Mouse (Mus musculus): Measurements from ENCODE around the gene Sox14. TPM values are rescaled to one million over a fixed set of nuclear protein-coding genes. Genes with fewer than 3 reads are reported as not detected.
A peak's percentile ranks its signal among the peaks of the same experiment; 100 is the strongest.

Gene Sox14
- not detected in 2 replicates for polyA plus RNA-seq (2015; fragmentation: Nextera tagmentation; extraction: Ambion mirVana)

DNA sequence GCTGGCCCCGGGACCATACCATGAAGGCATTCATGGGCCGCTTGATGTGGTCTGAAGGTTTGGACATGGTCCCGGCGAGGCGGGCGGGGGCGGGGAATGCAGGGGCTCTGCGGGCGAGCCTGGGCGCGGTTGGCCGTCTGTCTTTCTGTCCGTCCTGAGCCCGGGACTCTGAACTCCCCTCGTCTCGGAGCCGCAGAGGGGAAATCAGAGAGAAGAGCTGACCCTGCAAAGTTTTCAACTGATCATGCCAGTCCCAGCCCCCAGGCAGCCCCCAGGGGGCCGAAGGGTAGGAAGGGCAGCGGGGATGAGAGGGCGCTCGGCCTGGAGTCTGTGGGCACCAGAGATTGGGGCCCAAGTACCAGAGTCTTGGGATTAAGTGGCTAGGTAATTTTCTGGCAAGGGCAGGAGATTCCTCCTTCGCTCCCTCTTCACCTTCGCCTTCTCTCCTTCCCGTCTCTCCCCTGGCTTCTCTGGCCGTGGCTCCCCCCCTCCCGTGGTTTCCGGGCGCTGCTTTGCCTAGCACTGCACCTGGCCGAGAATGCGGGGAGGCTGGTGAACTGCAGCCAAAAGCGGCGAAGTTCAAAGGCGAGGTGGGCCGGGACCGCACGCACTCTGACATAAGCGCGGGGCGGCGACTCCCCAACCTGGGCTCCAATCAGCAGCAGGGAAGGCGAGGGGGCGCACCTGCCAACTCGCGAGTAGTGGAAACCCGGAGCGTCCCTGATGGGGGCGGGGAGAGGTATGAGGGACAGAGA, at the start of gene Sox14:
Sox14 (minus strand) TSS at position 553 of the 755 bp plus-strand sequence.
- Histone ChIP-seq H3K4me2 (peak within 1 kb of the TSS; percentile 53), H3K4me3 (replicated peaks) (peak within 1 kb of the TSS; percentile 23), H3K36me3 (no peaks in the 10 kb centered on the region), H3K9me3 (replicated peaks) (no peaks in the 10 kb centered on the region), H3K9ac (no peak within 1 kb of the TSS), H3K27ac (no peak within 1 kb of the TSS), H3K27me3 (peaks cover 100% of the 10 kb centered on the region), H3K4me1 (peaks cover 33% of the 10 kb centered on the region)
- WGBS = under 1% methylated on average over 47 of the region's 47 CpGs
- ATAC-seq (replicated peaks; ENCODE audit: low FRiP score) = no peak

DNA sequence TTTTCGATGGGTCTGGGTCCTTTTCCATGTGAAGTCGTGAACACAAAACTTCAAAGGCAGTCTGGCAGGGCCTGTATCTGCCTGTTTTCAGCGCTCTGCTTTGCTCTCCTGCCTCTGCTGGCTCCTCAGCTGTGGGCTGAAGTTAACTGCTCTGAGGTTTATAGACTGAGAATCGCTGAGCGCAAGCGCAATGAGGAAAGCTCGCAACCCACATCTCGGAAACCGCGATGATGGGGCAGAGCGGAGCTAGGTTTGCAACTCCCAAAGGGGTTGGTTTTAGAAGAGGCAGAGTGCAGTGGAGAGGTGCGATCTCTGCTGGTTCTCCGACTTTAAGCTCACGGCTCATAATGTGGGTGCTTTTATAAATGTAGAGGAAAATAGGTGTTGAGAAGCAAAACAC, 3.3 kb upstream of the Sox14 start:
- Histone ChIP-seq H3K4me1 (peaks cover 22% of the 10 kb centered on the region), H3K9ac (no peak overlapping the region), H3K27me3 (peaks cover 89% of the 10 kb centered on the region), H3K27ac (no peak overlapping the region), H3K4me2 (no peak overlapping the region), H3K9me3 (replicated peaks) (no peaks in the 10 kb centered on the region), H3K36me3 (no peaks in the 10 kb centered on the region), H3K4me3 (replicated peaks) (no peak overlapping the region)
- 2% methylated on average over 14 of the region's 14 CpGs for WGBS
- ATAC-seq (replicated peaks; ENCODE audit: low FRiP score) = no peak

DNA sequence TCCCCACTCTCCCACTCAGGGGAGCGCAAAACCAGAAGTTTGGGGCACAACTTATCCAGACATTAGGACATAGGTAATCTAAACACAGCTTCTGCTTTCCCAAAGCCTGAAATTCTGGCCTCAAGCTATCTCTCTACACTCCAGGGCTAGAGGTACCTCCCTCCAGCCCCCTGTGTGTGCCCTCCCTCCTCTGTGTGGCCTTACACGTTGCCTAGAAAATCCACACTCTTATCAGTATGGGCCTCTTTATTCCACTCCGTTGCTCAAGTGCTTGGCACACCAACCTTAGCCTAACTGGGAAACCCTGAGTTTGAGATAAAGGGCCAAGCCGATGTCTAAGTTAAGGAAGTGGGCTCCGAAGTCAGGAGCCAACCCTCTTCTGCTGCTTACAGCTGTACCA, 2.6 kb upstream of the Sox14 start:
- Histone ChIP-seq H3K4me1 (peaks cover 22% of the 10 kb centered on the region), H3K27me3 (peaks cover 94% of the 10 kb centered on the region), H3K36me3 (no peaks in the 10 kb centered on the region), H3K9me3 (replicated peaks) (no peaks in the 10 kb centered on the region), H3K9ac (no peak overlapping the region), H3K4me3 (replicated peaks) (no peak overlapping the region), H3K4me2 (no peak overlapping the region), H3K27ac (no peak overlapping the region)
- 5% methylated on average over 5 of the region's 5 CpGs for WGBS
- ATAC-seq (replicated peaks; ENCODE audit: low FRiP score) = no peak

DNA sequence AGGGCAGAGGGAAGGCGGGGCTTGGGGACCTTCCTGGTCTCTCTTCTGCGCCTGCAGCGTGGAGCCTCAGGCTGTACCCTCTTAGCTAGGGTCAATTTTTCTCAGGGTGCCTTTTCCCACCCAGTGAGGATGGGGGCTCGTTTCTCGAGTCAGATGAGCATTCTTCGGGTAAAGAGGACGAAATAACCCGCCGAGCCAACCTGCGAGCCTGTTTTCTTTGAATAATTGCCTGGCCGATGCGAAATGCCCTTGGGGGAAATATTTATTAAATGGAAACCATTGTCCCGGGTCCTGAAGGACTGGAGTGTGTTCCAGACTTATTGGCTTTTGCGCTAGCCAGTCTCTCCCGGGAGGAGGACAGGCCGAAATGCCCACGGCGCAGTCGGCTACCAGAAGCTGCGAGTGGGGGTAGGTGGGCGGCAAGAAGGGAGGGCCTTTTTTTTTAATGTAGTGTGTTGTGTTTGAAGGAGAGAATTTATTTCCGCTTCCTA, 1.1 kb upstream of the Sox14 start:
- peaks cover 100% of the 10 kb centered on the region for H3K27me3 ChIP-seq
- H3K4me2 ChIP-seq = peak overlapping the region; percentile 21; the same call in 1 of the 2 replicates
- peak overlapping the region; percentile 11; the same call in 1 of the 2 replicates for H3K4me3 ChIP-seq (replicated peaks)
- ATAC-seq (replicated peaks; ENCODE audit: low FRiP score) = no peak
- WGBS = 1% methylated on average over 22 of the region's 22 CpGs
- no peaks in the 10 kb centered on the region for H3K9me3 ChIP-seq (replicated peaks)
- no peak overlapping the region for H3K27ac ChIP-seq
- no peaks in the 10 kb centered on the region for H3K36me3 ChIP-seq
- peaks cover 22% of the 10 kb centered on the region for H3K4me1 ChIP-seq
- H3K9ac ChIP-seq = no peak overlapping the region

DNA sequence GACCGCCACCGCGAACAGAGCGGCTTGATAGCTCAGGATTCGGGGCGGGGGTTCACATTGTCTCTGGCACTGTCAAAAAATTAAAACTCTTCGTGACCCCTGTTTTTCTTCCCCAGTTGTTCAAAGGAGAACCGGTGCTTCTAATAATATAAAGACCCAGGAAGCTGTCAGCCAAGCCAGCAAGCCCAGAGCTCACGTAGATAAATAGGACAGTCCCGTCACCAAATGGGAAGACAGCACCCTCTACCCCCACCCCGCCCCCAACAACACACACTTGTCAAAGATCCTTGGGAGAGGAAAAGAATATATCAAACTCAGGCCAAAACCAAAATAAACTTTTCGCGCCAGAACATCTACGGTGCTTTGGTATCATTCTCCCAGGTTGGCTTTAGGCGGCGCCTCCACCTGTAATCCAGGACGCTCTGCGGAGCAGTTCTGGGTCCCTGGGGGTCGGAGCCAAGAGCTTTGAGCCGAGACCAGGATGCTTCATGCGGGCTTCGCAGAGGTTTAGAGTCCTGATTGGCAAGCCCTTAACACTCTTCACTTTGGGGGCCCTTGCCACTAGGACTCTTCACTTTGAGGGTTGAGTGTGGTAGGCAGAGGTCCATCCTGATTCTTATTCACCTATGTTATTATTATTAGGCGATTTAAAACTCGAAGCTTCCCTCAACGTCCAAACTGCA, 544 bp upstream of the Sox14 start:
- H3K27ac ChIP-seq = no peak overlapping the region
- no peak for ATAC-seq (replicated peaks; ENCODE audit: low FRiP score)
- under 1% methylated on average over 25 of the region's 25 CpGs for WGBS
- peak overlapping the region; percentile 53 for H3K4me2 ChIP-seq
- no peaks in the 10 kb centered on the region for H3K9me3 ChIP-seq (replicated peaks)
- H3K9ac ChIP-seq = no peak overlapping the region
- no peaks in the 10 kb centered on the region for H3K36me3 ChIP-seq
- peak overlapping the region; percentile 23 for H3K4me3 ChIP-seq (replicated peaks)
- peaks cover 28% of the 10 kb centered on the region for H3K4me1 ChIP-seq
- H3K27me3 ChIP-seq = peaks cover 100% of the 10 kb centered on the region

DNA sequence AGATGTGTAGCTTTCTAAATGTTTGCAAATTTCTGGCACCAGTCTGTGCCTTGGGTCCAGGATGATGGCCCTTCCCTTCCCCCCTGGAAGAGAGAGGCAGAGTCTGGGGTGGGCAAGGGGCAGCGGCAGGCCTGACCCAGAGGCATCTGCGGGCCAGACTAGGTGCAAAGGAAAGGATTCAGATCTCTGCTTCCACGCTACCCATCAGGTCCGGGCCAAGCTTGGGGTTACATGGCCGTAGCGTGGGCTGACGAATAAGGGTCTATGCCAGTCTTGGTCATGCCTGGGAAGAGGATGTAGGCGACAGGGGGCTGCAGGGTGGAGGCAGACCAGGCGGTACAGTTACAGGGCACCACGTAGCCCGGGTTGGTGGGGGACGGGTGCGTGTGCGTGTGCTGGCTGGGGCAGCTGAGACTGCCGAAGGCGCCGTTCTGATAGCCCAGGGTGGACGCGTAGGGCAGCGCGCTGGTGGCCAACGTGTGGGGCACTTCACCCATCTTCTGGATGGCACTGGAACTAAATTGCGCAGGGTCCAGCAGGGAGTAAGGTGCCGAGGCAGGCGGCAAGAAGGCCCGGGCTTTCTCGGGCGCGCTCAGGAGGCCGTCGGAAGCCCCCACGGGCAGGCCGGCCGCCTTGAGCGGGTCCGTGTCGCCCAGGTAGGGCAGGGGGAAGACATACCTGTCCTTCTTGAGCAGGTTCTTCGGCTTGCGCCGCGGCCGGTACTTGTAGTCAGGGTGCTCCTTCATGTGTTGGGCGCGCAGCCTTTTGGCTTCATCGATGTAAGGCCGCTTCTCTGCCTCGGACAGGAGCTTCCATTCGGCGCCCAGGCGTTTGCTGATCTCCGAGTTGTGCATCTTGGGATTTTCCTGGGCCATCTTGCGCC, 994 bp downstream of the Sox14 start:
- Histone ChIP-seq H3K27me3 (peaks cover 100% of the 10 kb centered on the region), H3K36me3 (no peaks in the 10 kb centered on the region), H3K4me3 (replicated peaks) (peak overlapping the region; percentile 23), H3K27ac (no peak overlapping the region), H3K4me2 (peak overlapping the region; percentile 53), H3K9me3 (replicated peaks) (no peaks in the 10 kb centered on the region), H3K4me1 (peaks cover 36% of the 10 kb centered on the region), H3K9ac (no peak overlapping the region)
- WGBS = 1% methylated on average over 52 of the region's 52 CpGs
- no peak; the same call in 1 of the 2 replicates for ATAC-seq (replicated peaks; ENCODE audit: low FRiP score)

GRCm38 (mm10) chr9:99873721-99874120, 2.2 kb downstream of the Sox14 start:
- Histone ChIP-seq H3K4me2 (no peak overlapping the region), H3K36me3 (no peaks in the 10 kb centered on the region), H3K27me3 (peaks cover 100% of the 10 kb centered on the region), H3K9me3 (replicated peaks) (no peaks in the 10 kb centered on the region), H3K4me3 (replicated peaks) (no peak overlapping the region), H3K27ac (no peak overlapping the region), H3K4me1 (peaks cover 43% of the 10 kb centered on the region), H3K9ac (no peak overlapping the region)
- ATAC-seq (replicated peaks; ENCODE audit: low FRiP score) = no peak
- WGBS = 4% methylated on average over 2 of the region's 2 CpGs

- Histone ChIP-seq H3K9ac (no peak overlapping the region), H3K4me2 (no peak overlapping the region), H3K9me3 (replicated peaks) (no peaks in the 10 kb centered on the region), H3K4me1 (peaks cover 47% of the 10 kb centered on the region), H3K4me3 (replicated peaks) (no peak overlapping the region), H3K27me3 (peaks cover 100% of the 10 kb centered on the region), H3K36me3 (no peaks in the 10 kb centered on the region), H3K27ac (no peak overlapping the region)
- under 1% methylated on average over 15 of the region's 15 CpGs for WGBS
- ATAC-seq (replicated peaks; ENCODE audit: low FRiP score) = no peak
Observed at GRCm38 (mm10) chr9:99873116-99873620, 2.8 kb downstream of the Sox14 start.

DNA sequence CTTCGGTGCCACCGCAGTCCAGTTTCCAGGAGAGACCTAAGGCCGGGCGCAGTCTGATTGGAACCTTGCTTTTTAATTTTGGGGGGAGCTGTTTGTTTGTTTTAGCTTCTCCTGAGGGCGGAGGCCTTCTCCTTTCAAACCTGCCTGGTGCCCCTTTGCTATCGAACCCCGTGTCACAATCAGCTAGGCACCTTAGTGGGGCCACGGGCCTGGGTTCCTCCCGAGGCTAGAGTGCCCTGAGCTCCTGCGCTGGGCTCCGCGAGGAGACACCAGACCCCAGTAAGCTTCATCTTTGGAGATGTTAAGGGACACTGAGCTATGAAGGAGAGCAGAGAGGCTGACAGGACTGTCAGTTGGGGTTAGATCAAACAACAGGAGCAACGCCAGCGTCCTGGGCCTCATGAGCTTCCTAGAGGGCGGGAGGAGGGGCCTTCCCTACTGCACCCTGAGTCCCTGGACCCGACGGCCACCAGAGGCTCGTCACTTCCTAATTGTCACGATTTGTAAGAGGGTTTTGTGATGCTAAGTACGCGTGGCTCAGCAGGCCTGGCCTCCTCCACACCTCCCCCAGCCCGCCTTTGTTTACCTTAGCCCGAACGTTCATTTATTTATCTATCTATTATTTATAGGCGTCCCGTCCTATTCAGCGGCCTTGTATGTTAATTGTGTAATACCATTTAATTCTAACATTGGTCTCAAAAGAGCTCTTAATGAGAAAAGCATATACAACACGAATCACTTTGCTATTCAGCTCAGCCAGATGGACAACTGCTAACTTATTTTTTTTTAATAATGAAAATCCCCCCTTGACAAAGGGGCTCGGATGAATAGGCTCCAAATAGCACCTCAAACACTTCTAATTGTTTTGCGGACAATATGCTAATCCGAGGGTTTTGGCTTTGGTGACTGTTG, 3.5 kb downstream of the Sox14 start:
- Histone ChIP-seq H3K9ac (no peak overlapping the region), H3K9me3 (replicated peaks) (no peaks in the 10 kb centered on the region), H3K36me3 (no peaks in the 10 kb centered on the region), H3K4me2 (no peak overlapping the region), H3K4me1 (peaks cover 47% of the 10 kb centered on the region), H3K4me3 (replicated peaks) (no peak overlapping the region), H3K27ac (no peak overlapping the region), H3K27me3 (peaks cover 100% of the 10 kb centered on the region)
- no peak for ATAC-seq (replicated peaks; ENCODE audit: low FRiP score)
- 3% methylated on average over 31 of the region's 31 CpGs for WGBS

- under 1% methylated on average over 34 of the region's 34 CpGs for WGBS
- Histone ChIP-seq H3K4me1 (peaks cover 41% of the 10 kb centered on the region), H3K27ac (no peak overlapping the region), H3K4me3 (replicated peaks) (peak overlapping the region; percentile 15; the same call in 1 of the 2 replicates), H3K9me3 (replicated peaks) (no peaks in the 10 kb centered on the region), H3K4me2 (peak overlapping the region; percentile 10; the same call in 1 of the 2 replicates), H3K27me3 (peaks cover 100% of the 10 kb centered on the region), H3K36me3 (no peaks in the 10 kb centered on the region), H3K9ac (no peak overlapping the region)
- no peak for ATAC-seq (replicated peaks; ENCODE audit: low FRiP score)
Observed at GRCm38 (mm10) chr9:99871556-99872203, 4.3 kb downstream of the Sox14 start.

Measured in kidney, embryonic 15.5 days (tissue).